Mouse (Mus musculus): ENCODE data around the gene Dok4.
A peak's percentile ranks its signal among the peaks of the same experiment; 100 is the strongest.

The Dok4 gene

DNA sequence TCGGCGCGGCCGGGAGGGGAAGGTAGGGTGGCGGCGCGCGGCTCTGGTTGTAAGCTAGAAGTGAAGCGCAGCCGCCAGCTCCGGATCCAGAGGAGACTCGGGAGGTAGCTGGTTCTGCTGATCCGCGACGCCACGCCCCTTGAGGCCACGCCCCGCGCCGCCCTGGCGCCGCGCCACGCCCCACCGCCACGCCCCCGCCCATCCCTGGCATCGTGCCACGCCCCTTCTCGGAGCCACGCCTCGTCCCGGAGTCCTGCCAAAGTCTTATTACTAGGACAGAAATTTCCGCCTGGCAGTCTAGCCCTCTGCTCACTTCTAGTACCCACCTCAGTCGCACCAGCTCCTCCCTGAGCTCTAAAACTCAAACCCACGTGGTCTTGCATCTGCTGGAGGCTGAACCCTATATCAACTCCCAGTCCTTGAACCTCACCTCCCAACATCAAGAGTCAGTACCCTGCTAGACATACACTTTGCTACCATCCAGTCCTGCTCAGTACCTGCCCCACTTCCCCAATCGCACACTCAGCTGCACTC, at the start of gene Dok4:
Dok4 (minus strand) TSS at position 134 of the 534 bp plus-strand sequence.
- peak in 1 of 2 experiments; percentile 36 for DNase-seq (ENCODE audit: low spot score in 2 of 2)

DNA sequence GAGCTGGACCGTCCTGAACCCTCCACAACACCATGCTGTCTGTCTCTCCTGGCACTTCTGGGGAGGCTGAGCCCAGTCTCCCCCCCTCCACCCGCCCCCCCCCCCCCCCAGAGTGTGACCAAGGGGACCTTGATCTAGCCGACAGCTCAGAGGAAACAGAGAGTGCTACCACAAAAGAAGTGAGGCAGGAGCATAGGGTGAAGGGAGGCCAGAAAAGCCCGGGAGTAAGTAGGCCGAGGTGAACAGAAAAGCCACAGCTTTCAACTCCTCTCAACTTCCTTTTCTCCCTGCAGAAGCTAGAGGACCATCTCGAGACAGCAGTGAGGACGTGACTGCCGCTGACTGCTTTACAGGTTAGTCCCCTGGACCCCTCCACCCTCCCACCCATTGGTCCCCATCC, 47.3 kb upstream of the Dok4 start, which contains the start of gene Adgrg5:
Adgrg5 (plus strand) TSS at position 290 of the 400 bp plus-strand sequence.
- DNase-seq (ENCODE audit: low spot score in 2 of 2), result no peak

DNA sequence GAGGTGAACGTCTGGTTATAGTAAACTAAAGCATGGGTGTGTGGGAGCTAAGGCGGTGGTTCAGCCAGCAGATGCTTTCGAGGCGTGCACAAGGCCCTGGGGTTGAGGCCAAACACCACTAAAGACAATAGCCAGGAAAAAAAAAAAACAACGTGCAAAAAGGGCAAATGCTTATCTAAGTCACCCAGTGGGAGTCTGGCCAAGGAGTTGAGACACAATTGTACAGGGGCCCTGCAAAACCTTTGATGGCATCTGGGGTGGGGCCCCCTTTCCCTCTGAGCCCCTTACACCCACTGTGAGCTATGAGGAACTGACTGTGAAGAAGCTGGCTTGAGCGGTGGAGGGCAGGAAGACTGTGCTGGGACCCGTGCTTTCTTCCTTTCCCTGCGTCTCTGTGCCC, 46.5 kb upstream of the Dok4 start:
- no peak for DNase-seq (ENCODE audit: low spot score in 2 of 2)

DNA sequence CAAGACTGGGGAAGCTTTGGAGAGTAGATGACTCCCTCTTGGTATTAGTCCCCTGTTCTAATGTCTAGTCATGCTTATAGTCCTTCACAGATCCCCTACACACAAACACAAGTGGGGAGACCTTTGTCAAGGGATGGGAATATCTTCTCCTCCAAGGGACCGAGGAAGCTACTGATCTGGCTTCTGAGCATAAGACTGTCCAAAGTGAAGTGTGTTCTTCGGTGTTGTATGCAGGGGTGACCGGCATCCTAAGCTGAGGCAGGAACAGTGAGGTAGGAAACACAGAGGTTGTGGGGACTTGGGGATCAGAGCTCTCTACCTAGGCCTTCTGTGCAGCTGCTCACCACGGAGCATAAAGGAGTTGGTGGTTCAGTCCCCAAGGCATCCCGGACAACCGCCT, 46.0 kb upstream of the Dok4 start:
- DNase-seq (ENCODE audit: low spot score in 2 of 2), result no peak

DNA sequence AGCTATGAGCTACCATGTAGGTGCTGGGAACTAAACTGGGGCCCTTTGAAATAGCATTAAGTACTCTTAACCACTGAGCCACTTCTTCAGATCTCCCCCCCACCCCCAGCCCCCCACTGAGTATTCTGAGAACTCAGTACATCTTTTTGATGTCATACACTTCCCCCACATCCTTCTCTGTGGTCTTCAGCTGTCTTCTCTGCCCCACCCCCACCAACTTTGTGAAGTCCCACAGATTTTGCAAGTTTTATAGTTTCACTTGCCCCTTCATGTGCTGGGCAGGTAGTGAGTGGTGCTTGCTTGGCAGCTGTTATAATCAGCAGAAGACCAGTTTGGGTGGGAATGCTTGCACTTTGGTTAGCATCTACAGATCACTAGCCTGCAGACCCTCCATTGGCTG, 43.1 kb upstream of the Dok4 start:
- no peak for DNase-seq (ENCODE audit: low spot score in 2 of 2)

DNA sequence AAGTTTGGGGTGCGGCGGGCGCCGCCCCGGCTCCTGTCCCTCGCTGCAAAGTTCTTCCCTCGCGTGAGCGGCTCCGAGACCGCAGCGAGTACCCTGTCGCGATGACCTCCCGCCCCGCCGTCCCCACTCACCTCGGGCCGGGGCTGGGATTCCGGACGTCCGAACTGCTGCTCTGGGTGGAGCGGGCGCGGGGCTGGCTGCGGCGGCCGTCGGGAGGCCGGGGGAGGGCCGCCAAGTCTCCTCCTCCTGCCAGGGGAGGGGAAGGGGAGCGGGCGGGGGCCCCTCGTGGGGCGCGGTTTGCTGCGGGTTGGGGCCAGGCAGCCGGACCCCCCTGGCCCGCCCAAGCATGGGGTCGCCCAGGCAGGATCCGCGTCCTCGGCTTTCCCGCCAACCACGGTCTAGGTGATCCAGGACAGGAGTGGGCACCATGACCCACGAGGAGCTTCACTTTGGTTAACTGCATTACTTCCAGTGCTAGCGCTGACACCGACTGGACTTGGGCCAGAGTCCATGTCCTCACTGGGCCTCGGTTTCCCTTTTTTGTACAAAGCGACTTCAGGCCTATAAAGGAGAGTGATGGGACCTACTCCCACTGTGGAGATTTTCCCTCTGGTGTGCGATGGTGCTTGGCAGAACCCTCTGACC, 41.8 kb upstream of the Dok4 start, which contains the start of gene Ccdc102a:
Ccdc102a (minus strand) TSS at position 248 of the 645 bp plus-strand sequence.
- DNase-seq (ENCODE audit: low spot score in 2 of 2), result no peak

DNA sequence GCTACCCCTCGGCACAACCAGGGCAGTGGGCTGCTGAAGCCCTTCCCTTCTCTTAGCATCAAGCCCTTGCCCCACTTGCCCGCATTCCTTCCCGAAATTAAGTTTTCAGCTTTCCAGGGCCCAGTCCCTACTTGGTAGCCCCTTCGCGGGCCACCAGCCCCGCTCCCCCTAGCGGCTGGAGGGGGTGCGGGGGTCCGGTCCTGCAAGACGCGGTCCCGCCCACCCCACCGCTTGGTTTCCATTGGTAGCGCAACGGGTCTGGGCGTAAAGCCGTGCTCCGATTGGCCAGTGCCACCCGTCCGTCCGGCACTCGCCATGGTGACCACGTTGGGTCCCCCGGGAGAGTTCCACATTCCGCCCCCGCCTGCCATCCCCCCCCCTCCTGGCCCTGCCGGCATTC, 41.2 kb upstream of the Dok4 start:
- DNase-seq (ENCODE audit: low spot score in 2 of 2), result peak; percentile 76 to 78

DNA sequence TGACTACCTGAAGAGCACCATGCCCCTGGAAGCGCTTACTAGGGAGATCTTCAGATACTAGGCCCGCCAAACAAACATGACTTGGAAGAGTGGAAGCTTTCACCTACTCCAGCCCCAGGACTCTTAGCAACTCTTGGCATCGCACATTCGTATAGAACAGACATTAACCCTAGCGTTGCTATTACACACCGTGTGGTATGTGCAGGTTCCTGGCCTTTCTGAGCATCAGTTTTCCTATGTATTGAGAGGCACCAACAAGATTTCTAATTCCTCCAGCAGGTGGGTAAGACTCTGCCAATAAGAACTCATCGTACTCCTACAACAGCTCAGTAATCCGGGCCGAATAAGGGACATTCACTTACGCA, 40.8 kb upstream of the Dok4 start:
- no peak for DNase-seq (ENCODE audit: low spot score in 2 of 2)

DNA sequence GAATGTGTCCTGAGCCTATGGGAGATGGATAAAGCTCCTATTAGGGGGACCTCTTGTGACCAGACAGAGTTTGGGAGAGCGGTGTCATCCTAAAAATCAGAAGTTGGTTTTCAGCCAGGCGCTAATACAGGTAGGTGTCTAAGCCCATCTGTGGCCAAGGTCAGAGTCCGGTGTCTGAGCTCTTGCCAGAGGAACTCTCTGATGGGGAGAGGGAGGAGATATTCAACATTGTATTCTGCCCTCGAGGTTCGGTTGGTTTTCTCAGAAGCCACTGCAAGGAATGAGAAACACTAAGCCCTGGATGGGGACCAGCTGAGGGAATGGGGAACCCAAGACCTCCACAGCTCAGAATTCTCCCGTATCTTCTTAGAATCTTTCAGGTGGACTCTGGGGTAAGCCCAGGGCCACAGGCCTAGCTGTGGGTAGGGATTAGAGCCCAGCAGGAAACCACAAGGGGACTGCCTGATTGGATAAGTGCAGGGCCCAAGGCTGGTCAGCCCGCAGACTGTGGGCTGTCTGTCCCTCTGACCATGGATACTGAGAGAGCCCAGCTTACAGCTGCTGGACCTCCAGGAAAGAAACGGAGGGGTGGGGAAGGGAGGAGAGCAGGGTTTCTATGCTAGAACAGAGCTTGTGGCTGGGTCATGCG, 40.3 kb upstream of the Dok4 start:
- DNase-seq (ENCODE audit: low spot score in 2 of 2), result no peak

DNA sequence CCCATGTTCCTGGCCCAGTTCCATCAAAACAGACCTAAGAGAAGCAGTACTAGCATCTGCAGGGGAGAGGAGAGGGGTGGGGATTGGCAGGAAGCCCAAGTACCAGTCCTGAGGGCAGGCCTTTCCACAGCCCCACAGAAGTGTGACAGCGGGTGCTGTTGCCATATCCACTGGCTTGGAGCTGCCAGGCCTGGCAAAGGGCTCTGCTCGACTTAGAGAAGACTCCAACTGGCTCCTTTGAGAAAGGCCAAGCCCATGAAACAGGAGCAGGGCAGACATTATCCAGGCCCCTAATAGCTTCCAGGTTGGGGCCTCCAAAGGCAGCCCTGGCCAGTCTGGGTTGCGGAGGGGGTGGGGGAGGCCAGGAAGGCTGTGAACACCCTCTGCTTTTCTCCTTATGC, 38.6 kb upstream of the Dok4 start:
- DNase-seq (ENCODE audit: low spot score in 2 of 2), result no peak

DNA sequence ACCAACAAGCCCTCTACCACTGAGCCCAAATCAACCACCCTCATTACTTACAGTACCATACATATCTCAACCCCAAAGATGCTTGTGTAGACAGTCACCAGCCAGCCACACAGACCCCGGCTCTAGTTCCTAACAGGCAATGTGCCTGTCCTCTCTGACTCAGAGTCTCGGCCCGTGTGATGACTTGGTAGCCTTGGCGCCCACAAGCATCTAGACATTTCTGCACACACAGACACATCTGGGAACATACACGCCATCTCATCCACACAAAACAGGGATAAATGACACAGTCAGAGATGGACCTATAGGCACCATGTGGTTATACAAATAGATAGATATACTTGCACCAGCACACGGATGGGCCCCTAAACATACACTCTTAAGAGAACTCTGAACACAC, 38.1 kb upstream of the Dok4 start:
- DNase-seq (ENCODE audit: low spot score in 2 of 2), result no peak

DNA sequence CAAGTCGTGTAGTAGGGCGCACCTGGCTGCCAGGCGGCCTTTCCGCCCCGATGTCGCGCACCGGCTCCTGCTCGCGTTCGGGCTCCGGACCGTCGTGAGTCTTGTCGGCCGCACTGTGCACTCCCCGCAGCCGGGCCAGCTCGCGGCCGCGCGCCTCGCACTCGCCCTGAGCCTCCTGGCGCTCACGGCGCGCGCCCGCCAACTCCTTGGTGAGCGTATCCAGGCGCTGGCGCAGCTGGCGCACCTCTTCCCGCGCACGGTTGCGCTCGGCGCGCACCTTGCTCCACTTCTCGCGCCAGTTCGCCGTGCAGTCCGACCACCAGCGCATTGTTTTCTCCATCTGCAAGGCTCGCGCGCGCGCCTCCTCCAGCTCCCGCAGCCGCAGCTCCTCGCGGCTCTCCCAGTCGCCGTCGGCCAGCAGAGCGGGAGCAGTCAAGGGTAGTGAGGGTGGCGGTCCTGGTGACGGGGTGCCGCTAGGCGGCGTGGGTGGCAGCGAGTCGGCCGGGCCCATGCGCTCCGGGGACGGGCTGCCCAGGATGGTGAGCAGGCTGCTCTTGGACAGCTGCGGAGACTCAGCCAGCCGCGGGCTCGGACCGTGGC, 37.0 kb upstream of the Dok4 start:
- DNase-seq (ENCODE audit: low spot score in 2 of 2), result peak in 1 of 2 experiments; percentile 39

DNA sequence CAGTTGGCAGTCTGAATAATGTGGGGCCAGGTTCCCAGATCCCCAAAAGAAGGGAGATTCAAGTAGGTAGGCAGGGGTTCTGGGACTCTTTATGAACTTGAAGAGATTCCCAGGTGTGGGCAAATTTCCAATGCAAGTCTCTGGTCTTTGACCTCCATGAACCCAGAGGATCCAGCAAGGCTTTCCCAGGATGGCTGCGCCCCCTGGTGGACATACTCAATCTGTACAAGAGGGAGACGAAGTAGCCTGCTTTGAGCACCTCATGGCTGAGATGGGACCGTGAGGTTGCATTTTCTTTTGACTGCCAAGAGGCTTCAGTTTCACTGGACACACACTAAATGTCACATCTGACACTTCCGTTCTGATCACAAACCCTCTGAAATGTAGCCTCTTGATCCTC, 32.7 kb upstream of the Dok4 start:
- DNase-seq (ENCODE audit: low spot score in 2 of 2), result peak in 1 of 2 experiments; percentile 64

DNA sequence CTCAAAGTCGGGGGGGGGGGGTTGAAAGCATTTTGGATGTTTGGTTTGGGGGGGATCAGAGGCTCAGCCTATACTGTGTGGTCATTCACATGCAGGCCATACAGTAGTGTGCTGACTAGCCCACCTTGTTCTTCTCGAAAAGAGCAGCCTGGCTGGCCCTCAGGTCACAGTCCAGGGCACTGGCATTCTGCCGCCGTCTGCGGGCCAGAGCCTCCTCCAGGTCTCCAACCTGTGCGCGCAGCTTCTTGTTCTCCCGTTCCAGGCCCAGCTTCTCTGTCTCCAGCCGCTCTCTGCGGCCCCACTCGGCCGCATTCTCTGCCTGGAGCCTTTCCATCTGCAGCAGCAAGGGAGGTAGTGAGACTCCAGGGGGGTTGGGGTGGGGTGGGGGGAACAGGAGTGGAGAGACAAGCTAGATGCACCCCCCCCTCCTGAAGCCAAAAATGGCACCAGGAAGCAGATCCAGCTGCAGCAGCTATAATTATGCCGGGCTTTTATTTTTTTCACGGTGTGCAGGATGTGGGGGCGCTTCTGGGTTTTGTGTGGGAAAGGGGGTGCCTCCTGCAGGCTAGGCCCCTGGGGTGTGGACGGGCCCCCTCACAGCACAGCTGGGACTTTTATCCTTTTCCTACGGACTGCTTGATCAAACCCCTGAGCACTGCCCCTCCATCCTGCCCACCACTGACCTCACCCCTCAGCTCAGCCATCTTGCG, 31.6 kb upstream of the Dok4 start:
- no peak for DNase-seq (ENCODE audit: low spot score in 2 of 2)

DNA sequence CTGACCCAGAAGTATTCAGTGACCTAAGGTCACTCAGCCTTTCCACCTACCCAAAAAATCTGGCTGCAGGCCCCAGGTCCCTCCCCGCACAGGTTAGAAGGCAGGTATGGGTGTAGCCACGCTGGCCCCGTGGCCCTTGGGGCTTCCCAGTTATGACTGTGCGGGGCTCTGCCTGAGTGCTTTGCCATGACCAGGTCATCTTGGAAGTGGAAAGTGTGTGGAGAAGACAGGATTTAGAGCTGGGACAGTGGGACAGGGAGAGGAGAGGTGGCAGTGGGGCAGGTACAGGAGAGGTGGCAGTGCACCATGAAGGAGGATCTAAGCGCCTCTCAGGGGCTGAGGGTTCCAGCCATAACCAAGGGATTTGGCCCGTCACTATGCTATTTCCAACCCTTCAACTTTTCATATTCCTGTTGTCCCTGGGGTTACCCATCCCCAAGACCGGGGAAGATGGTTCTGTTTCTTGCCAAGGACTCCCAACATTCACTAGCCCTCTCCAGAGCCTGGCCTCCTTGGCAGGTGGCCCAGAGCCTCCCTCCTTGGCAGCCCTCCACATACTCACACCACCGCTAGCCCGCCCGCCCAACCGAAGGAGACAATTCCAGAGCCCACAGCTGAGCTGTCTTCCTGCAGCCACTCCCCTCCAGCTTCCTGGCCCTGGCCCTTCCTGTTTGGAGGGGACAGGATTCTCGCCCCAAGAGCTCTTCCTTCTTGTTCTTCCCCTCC, 28.5 kb upstream of the Dok4 start:
- peak; percentile 56 to 60 for DNase-seq (ENCODE audit: low spot score in 2 of 2)

DNA sequence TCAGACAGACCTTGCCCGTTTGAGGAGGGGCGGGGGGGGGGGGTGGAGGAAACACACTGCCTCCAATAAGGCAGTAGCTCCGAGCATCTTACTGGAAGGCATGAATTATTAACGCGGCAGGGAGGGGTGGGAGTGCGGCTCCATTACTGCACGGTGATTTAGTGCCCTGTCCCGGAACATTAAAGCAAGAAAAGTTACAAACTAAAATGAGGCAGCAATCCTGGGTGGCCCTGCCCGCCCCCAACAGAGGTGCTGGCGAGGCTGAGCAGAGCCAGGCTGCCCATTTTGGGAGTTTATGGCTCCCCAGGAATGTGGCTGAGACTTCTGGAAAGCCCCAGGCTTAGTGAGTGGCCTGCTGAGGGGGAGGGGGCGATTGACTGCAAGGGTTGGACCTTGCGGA, 27.6 kb upstream of the Dok4 start:
- no peak for DNase-seq (ENCODE audit: low spot score in 2 of 2)

DNA sequence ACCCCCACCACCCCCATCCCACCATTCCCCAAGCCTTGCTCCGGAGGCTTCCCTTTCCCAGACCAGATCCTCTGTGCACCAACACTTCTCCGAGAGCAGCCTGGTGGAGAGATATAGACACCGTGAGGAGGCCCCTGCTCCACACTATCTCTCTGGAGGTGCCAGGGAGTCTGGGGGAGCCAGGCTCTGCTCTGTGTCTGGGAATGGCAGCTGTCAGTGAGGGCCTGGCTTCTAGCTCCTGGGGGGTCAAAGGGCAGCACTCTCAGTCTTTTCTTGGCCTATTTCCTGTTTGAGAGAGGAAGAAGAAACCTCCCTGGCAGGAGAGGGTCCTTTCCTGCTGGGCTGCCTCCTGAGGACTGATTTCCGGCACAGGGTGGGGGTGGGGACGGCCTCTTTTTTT, 24.9 kb upstream of the Dok4 start:
- no peak for DNase-seq (ENCODE audit: low spot score in 2 of 2)

DNA sequence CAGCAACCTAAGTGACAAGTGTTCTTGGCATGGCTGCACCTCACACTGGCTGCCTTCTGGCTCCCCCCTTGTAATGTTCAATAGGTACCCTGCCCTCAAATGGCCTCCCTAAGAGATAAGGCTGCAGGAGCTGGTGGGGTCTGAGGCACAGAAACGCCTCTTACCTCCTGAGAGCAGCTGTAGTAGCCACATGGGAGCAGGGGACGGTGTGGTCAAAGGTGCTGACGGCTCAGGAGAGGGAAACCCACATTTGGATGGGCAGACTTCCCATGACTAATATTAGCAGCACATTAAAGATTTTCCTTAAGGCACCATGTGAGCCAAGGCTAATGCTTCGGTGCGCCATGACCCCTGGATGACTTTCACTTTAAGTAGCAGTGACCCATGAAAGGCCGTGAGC, 24.5 kb upstream of the Dok4 start:
- no peak for DNase-seq (ENCODE audit: low spot score in 2 of 2)

DNA sequence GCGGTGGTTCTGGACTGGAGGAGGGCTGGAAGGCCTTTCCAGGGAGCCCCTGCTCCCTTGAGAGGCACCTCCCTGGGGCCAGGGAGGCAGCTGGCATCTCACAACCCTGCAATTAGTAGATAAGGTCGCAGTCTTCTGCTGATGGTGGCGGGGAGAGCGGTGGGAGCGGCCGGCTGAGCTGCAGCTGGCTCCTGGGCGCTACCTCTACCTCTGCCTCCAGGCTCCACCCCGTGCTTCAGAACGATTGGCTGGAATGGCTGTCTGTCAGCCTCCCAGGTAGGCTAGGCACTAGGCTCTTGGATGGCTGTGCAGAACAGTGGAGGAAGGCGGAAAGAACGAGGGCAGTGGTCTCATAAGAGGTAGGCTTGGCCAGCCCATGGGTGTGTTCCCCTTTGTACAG, 23.1 kb upstream of the Dok4 start:
- DNase-seq (ENCODE audit: low spot score in 2 of 2), result no peak

DNA sequence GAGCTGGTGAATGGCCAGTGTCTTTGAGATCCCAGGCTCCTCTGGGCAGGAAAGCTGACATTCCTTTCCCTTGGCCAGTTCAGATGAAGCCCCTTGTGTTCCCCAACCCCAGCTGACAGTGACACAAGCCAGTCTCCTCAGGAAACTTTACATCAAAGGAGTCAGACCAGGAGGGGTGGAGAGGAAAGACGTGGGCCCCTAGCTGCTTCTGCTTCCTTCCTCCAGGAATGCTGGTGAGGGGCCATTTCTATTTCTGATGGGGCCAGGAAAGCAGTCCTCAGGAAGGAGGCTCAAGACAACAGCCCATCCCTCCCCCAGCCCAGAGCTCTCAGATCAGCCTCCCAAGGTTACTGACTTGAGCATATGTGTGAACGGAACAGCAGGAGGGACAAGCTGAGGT, 16.8 kb upstream of the Dok4 start:
- DNase-seq (ENCODE audit: low spot score in 2 of 2), result no peak

DNA sequence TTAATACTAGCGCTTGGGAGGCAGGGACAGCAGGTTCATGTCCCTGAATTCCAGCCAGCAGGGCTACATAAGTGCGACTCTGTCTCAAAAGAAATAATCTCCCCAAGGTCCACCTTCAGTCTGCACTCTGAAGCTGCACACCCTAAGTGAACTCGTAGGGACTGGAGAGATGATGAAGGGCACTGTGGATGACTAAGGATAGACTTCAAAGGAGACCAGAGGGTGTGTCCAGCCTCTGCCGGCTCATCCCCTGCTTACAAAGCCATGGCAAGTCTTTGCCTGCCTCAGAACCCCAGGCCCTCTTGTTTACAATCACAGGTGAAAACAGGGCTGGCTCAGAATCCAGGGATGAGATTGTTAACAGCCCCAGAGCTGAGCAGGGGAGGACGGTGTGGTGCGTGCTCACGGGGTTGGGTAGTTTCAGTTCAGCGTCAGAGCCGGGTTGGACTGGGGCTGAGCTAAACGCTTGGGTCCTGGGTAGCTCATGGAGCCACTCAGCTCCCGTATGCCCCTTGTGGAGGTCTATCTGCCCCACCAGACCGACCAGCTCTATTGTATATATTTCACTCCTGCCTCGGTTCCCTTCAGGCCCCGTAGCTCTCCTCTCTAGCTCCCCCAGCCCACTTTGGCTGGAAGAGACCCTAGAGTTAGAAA, 12.4 kb upstream of the Dok4 start:
- no peak for DNase-seq (ENCODE audit: low spot score in 2 of 2)
